Mouse (Mus musculus): ENCODE data around the gene Apoh.

Apoh gene

DNA sequence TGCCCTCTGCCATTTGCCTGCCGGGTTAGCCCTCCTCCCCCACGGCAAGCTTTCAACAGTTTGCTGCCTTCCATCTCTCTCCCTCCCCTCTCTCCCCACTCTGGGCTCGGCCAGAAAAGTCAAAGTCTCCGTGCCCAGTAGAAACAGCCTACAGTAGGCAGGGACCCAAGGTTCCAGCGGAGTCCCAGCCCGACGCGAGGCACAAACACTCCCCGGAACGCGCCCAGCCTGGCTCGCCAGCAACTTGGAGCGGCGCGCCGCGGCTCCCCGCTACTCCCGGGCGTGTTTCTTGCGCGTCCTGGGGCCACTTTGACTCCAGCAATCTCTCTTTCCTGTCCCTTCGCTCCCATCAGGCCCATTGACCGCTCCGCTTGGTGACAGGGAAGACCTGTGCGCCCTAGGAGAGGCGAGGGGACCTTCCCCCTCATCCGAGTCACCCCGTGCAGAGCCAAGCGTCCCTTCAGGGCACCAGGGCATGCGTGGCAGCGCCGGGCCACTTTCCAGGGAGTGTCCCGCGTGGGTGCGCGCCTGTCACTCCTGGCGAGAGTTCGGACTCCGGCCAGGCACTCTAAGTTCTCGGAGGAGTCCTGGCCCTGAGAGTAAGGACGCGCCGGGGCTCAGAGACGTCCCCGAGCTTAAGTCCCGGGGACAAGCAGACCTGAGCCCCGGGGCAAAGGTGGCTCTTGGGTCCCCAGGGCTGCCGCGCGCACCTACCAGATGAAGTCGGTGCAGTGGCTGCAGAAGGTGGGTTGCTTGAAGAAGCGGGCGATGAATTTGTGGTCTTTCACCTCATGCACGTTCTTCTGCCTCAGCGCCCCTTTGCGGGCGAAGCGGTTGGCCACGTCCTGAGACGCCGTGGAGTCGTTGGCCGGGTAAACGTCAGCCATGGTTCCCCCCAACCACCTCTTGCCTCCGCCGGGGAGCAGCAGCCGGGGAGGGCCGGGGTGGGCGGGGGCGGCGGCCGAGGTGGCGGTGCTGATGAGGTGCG is at the start of gene Apoh:
Gene Apoh, plus strand, starts transcription at position 574 of the 988 bp plus-strand sequence.
- peak; percentile 58 for DNase-seq

DNA sequence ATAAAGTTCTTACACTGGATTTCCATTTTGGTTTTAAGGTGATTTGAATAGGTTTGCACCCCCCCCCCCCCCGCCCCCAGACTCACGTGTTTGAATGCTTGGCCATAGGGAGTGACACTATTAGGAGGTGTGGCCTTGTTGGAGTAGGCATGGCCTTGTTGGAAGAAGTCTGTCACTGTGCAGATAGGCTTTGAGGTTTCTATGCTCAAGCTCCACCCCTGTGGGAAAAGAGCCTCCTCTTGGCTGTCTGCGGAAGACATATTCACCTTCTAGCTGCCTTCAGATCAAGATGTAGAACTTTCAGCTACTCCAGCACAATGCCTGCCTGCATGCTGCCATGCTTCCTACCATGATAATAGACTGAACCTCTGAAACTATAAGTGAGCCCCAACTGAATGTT is 49.3 kb upstream of the Apoh start:
- DNase-seq, result no peak

DNA sequence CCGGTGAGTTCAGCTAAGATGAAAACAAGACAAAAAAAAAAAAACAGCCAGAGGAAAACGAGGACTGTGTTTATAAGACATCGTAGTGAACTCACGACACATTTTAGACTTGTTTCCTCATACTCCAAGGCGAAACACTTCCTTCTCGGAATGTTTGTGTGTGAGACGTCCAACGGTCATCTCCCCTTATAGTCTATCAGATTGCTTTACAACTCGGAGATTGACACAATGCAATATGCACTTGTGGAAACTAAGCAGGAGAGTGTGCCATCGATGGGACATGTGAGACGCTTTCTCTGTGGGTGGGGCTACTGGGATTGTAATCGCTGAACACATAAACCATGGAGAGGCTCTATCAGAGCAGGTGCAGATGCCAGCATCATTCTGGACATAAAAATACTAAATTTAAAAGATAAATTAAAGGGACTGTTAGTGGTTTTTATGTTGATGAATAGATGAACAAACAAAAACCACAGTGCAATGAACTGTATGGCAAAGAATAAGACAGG is 48.8 kb upstream of the Apoh start:
- DNase-seq, result no peak

DNA sequence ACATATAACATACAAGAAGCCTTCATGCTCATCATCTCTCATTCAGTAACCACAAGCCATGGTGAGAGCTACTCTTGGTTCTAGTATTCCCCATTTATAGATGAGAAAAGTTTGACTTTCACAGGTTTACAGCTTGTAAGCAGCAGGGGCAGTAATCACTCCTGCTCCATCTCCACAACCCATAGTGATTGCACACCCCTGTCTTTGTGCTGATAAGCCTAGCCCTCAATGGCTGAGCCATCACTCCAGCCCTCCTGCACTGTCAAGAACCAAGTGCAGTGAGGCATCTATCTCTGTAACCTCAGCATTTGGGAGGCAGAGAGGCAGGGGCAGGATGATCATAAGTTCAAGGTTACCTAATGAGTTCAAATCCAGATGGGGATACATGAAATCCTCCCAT is 47.8 kb upstream of the Apoh start:
- no peak for DNase-seq

DNA sequence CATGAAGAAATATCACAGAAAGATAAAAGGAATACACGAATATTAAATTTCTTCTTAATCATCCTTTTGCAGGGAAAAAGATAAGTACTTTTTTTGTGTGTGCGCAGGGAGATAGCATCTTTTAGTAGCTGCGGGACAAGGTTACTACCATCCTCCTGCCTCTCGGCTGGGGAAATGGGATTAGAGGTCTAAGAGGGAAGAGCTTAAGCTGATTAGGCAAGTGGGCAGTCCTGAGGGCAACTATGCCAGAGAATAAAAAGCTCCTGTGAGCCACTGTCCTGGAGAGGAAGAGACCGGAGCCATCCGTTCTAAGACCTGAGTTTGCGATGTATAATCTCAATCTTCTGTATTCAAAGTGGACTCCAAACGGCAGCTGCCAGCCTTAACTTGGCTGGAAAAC is 45.2 kb upstream of the Apoh start:
- peak; percentile 74 for DNase-seq

DNA sequence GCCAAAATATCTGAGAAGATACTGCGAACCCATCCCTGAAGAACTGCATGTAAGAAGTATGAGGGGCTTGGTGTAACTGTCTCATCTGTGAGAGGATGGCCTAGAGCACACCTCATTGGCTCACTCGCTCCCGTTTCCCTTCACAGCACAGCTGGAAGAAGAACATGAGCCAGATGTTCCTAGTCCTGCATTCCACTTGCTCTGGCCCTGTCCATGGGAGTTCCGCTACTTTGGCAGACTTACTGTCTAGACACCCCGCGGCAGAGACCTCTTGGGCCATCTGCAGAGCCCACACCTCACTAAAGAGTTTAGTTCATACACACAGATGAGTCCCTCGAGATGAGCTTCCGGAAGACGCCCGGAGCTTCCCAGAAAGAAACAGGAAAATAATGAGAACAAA is 43.2 kb upstream of the Apoh start:
- DNase-seq, result no peak

DNA sequence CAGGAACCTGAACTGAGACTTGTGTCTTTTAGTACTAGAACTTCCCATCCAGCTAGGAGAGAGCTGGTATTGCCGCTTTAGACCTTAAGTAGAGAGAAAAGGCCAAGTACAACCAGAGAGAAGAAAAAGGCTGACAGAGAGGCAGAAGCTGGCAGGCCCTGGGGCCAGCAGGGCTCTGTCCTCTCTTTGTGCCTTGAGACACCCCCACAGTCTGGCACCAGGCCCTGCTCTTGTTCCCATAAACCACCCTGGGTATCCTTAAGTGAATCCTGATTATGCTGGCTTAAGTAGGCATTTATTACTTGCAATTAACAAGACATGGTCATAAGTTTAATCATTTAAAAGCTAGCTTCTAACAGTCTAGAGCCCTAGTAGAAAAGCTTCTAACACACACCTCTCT is 42.7 kb upstream of the Apoh start:
- no peak for DNase-seq

DNA sequence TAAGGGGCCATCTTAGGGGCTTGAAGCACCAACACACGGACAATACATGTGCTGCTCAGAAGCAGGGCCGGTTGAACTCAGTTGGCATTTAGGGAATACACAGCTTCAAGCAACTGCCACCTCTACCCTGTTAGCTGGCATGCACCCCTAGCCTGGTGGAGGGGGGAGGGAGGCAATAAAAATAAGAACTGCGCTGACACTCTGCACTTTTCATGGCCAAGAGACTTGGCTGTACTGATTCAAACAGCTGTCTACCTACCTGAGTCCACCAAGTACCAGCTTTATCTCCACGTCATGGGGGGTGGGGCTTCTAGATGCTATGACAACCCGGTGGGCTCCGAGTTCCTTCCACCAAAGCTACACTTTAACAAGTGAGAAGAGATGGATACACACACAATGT is 42.1 kb upstream of the Apoh start:
- DNase-seq, result no peak

DNA sequence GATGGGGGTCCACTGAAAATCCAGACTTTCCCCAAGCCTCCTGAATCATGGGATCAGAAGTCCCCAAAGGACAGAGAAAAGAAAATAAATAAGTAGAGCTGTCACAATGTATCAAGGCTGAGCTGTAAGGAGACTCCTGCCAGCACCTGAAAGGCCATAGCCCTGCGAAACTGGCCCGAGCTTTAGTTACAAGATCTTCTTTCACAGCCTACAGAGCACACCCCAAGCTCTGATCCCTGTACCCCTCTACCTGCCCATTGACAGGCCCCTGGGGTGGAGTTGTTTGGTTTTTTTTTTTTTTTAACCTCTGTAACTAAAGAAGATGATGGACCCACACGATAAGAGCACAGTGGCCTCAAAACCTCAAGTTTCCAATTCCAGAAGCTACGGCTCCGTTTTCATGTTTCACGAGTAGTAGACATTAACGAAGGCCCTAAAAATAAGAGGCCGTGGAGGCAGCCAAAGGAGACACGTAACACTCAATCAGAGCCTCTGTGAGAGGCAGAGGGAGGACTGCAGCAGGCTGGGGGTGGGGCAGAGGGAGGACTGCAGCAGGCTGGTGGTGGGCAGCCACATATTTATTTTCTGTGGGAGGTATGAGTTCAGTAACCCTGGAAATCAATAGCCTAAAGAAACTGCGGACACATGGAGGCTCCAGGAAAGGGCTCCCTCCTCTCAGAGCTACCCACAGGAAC is 41.2 kb upstream of the Apoh start:
- no peak for DNase-seq

DNA sequence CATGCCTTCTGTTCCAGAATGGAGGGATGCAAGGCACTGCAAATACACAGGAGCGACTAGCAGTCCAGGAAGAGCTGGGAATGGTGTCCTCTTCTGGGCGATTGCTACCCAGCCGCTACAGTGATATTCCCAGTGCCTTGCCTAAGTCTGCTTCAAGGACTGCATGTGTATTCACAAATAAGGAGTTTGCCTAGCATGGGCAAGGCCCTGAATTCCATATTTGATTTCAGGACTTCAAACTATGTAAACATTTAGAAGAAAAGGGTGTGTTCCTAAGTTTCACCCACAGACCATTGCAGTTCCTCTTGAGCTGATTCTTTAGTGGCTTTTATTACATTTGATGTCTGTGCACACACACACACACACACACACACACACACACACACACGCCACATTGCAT is 39.4 kb upstream of the Apoh start:
- DNase-seq, result no peak

DNA sequence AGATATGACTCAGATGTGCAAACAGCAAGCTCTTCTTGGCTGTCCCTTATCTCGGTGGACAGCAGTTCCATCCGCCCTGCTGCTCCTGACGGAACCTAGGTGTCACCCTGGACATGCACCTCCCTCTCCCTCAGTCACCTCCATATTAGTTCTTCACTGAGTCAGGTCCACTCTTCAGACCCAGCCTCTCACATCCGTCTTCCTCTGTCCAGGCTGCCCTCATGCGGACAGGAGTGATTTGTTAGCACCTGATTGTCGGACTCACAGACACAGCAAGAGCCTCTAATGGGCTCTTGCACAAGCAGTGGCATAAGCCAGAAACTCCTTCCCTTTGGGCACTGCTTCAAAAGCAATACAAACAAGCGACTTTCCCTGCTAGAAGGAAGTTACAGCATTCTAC is 35.9 kb upstream of the Apoh start:
- no peak for DNase-seq

DNA sequence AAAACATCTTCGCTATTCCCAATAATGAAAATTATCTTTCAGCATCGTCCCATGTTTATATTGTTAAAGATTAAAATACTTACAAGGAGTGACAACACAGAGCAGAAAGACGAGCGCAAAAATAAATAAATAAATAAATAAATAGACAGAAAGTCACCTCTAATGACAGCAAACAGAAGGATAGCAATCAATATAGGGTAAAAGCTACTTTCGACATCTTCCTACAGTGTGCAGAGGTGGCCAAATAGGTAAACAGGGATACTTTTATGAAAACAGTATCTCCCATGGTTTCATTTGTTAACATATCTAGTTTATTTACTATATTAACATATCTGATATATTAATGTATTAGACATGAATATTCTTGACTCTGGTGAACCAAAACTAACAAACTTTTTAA is 34.9 kb upstream of the Apoh start:
- no peak for DNase-seq

DNA sequence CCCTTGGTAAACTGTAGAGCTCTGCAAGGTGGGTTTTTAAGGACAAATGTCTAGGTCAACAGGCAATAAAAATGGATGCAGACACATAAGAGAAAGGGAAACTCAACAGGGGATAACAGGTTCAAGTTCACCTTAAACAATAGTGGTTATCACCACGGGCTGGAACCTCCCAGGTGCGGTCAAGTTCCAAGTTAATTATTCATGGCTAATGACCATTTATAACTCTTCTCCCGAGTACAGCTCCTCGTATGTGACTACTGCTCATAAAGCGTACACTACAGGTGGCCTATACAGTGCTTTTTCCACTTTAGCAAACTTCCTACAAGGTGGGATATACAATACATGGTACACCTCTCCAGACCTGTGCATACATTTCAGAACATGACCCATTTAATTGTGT is 33.4 kb upstream of the Apoh start:
- no peak for DNase-seq

DNA sequence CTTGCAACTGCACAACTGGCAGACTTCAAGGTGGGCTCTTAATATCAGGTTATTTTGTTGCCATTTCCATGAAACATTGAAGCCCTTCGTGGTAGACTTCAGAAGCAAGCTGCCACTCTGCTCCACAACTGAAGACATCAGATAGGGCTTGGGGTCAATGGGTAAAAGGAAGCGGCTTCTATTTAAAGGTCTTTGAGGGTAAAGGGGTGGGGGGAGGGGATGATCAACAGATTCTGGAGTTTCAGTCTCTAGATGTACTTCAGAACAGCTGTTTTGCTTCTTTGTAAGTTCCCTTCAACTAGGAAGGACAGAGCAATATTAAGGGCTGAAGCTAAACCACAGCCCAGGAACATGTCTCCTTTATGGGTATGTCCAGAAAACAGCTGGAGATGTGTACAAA is 31.2 kb upstream of the Apoh start:
- DNase-seq, result no peak

DNA sequence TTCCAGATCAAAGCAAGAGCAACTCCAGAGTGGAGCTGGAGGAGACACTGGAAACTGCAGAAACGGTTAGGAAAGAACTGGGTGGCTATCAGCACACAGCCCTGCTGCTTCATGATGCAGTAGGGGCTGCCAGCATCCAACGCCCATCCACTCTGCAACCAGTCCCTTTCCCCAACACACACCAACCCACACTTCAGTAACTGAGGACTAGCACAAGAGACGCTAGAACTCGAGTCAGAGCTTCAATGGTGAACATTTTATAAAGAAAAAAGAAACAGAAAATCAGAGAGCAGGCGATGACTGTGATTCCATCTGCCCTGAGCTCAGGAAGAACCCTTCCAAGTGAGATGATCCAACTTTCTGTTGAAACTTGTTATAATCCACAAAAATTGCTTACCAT is 30.6 kb upstream of the Apoh start:
- no peak for DNase-seq

DNA sequence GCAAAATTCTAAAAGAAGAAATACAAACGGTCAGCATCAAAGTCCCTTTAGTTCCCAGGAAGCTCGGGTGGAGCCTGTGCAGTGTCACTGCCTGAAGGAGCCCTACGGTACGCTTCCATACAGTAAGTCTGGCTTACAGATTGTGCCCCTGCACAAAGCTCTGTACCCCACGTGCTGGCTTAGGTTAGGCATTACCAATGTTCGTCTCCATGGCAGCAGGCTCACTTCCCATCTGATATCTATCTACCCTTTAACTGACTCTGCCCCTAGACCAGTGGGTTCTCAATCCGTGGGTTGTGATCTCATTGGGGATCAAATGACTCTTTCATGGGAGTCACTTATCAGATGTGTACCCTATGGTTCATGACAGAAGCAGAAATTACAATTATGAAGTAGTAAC is 27.4 kb upstream of the Apoh start:
- no peak for DNase-seq

DNA sequence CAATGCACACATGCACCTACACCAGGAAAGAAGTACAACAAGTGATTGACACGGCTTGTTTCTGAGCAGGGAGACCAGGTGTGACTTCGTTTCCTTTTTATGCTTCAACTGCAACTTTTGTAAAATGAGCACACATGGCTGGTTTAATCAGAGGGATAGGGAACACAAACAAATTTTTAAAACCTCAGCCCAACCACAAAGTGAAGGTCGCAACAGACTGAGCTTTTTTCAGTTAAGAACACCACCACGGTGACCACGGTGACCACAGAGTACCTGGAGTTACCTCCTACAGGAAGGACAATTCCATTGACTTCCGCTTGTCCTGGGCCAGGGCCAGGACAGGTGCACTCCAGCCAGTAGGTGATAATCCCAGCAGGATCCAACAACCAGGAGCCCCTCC is 25.3 kb upstream of the Apoh start:
- DNase-seq, result no peak

DNA sequence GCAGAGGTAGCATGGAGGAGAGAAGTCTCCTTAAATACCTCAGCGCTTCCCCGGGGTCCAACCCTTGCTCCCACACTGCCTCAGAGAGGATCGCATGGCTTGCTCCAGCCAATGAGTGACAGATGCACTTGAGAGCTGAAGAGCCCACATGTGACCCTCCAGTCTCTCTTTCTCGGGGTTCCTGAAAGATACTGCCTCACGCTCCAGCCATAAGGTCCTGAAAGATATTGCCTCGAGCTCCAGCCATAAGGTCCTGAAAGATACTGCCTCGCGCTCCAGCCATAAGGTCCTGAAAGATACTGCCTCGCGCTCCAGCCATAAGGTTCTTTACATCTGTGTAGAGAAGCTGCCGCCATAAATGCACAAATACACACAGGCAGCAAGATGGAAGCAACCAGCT is 24.0 kb upstream of the Apoh start:
- DNase-seq, result no peak

DNA sequence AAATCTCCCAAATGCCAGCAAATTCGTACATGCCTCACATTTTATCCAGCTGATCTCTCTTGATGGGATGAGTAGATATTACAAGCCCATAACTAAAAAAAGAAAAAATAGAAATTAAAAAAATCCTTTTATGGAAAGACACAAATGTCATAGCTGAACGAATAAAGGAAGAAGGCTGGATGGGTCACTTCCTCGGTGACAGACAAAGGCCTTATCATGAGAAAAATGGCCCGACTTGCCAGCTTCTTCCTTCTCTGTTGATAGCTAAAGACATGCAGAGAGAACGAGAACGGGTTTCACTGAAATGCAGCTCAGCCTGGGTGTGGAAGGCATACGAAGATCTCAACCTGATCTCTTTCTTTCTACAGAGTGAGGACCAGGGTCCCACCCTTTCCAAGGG is 22.6 kb upstream of the Apoh start:
- DNase-seq, result no peak

DNA sequence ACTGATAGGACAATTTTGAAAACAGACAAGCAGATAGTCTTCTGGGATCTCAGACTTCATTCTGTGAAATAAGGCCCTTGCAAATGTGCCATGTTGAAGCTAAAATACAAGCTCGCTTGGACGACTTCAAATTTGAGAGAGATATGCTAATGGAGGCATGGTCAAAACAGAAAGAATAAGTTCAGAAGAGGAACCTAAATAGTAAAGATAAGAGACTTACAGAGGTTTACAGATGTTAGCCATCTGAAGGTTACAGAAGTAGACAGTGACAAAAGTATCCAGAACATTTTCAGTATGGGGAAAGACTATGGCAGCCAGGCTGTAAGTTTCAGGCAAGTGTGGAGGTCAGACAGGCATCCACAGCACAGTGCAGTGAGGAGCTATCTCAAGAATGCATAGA is 21.0 kb upstream of the Apoh start:
- DNase-seq, result no peak

DNA sequence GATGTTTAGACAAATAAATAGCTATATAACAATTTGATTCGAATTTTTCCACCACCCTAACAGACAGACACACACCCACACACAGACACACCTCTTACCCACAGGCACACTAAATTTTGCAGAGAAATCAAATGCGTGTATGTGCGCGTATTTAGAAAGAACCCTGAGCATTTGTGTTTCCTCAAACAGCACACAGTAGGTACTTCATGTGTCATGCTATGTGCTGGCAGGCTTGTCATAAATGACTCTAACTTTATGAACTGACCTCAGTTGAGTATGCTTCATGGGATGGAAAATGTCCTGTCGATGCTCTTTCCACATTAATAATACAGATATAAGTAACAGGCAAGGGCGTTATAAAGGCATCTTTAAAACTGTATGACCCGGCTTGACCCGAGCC is 17.2 kb upstream of the Apoh start:
- no peak for DNase-seq

DNA sequence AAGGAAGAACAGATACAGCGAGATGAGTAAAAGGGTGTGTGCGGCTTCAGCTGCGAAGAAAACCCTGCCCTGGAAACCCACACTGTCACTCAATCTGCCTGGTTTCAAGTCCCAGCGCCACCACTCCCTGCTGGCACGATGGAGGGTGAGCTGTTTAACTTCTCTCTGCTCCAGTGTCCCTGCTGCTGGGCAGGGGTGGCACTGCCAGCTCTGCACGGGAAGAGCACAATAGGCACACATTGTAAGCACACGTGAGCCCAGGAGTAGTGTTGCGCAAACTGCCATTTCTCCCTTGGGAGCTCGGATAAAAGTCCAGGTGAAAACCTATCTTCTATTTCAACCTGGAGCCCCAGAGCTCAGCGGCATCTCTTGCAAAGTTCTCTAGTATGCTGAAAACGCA is 12.3 kb upstream of the Apoh start:
- no peak for DNase-seq

DNA sequence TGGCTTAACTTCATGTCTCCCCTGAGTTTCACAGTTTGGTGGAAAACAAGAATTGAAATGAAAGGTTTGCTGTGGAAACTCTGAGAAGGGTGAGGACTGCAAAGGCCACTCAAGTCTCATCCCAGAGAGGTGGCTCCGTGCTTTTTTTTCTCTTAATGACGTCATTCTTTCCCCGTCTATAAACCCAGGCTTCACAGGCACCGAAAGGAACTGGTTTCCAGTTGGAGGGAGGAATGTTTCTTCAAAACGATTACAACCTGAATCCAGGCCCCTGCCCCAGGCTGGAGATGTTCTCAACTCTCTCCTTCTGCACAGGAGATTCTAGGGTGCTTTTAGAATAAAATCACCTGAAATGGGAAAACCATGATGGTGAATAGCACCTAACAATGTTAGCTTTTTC is 10.1 kb upstream of the Apoh start:
- no peak for DNase-seq

Measured in retina, postnatal 1 day (tissue).